Mouse (Mus musculus) layer of hippocampus, adult 8-10 months (tissue): ENCODE results near the gene Tyw1. TPM values are rescaled to one million over a fixed set of nuclear protein-coding genes. Genes with fewer than 3 reads are reported as not detected.
A peak's percentile ranks its signal among the peaks of the same experiment; 100 is the strongest.
"Not testable (repeated sequence)": the region's sequence is repeated elsewhere in the genome, so short reads cannot be mapped to it uniquely, and the experiment has no call there.

Experiments used
- DNase-seq, 2 experiments: peaks; one replicate each; pipeline ENCODE4 v3.0.0; 2022; ENCODE audit warnings: low spot score in 2 of 2
- total RNA-seq, 4 experiments: library from RNA; stranded (reverse); gene quantifications; 2 replicates each; pipeline ENCODE4 v1.2.4; 2022

The Tyw1 gene
- 10 to 100 TPM; 15.4 to 19.8 (median 16.6) TPM for total RNA-seq

DNA sequence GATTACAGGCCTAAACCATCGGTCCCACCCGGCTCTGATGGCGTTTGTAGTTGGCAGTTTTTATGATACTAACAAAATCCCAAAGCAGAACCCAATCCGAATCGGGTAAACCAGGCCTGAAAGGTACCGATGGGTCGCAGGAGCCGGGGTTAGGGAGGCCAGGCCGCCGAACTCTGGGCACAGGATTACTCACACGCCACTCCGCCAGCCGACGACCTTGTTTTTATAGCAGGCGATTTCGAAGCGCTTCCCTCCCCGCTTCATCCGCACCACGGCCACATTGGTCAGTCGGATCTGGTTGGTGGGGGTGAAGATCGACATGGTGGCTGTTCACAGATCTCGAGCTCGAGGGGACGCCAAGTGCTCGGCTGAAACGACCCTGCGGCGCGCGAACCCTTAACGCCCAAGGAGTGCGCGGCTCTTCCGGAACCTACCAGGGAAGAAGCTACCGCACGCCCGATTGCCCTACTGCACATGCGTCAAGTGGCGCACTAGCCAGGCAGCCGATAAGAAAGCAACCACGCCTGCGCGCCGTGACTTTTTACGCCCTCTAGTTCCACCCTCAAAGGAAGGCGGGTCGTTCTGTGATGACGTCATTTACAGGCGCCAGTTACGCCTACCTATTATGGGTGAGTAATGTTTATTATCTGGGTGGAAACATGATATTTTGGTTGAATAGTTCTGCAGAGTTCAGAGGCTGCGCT lies at the start of gene Tyw1, which contains the start of gene Sbds:
Gene Tyw1, plus strand, starts transcription at position 603 of the 704 bp plus-strand sequence.
Gene Sbds, minus strand, starts transcription at position 514 of the 704 bp plus-strand sequence.
- peak; percentile 98 to 99 for DNase-seq

DNA sequence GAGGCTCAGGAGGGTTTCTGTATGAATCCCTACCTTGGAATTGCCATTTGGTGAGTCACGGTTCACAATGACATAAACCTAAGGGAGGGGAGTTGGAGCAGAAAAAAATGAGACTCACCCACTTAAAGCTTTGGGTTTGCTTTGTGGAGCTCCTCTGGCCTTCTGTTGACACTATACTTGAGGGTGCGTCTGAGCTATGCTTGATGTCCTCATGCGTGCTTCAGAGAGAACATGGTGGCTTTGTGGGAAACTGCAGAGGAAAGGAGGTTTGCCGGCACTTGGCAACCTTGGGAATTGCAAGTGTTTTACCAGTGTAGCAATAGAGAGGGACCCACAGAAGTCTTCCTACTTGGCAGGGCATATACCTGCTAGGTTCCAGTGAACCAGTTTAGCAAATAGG lies 48.1 kb upstream of the Tyw1 start:
- DNase-seq: no peak

DNA sequence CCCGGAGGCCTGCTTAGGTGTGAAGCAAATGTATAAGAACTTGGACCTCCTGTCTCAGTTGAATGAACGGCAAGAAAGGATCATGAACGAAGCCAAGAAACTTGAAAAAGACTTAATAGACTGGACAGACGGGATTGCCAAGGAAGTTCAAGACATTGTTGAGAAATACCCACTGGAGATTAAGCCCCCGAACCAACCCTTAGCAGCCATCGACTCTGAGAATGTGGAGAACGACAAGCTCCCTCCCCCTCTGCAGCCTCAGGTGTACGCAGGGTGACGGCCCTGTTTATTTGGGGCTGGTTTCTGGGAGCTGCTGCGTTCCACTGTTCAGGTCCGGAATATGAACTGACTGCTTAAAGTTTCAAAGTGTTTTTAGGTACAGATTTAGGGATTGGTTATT lies 42.5 kb upstream of the Tyw1 start:
- no peak for DNase-seq

DNA sequence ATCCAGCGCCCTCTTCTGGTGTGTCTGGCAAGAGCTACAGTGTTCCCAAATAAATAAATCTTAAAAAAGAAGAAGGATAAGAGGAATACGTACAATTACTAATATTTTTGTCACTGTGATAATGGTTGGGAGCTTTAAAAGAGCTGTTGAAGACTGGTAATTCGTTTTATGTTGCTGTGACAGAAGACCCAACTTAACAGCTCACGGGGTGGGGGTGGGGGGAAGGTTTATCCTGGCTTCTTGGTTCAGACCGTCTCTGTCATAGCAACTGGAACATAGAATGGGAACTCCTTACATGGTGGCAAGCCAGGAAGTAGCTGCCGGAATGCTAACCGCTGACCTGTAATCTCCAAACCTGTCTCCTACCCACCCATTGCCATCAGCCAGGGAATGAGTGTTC lies 38.6 kb upstream of the Tyw1 start, which contains the start of gene Tmem248:
Gene Tmem248, plus strand, starts transcription at position 301 of the 400 bp plus-strand sequence.
- DNase-seq: no peak

DNA sequence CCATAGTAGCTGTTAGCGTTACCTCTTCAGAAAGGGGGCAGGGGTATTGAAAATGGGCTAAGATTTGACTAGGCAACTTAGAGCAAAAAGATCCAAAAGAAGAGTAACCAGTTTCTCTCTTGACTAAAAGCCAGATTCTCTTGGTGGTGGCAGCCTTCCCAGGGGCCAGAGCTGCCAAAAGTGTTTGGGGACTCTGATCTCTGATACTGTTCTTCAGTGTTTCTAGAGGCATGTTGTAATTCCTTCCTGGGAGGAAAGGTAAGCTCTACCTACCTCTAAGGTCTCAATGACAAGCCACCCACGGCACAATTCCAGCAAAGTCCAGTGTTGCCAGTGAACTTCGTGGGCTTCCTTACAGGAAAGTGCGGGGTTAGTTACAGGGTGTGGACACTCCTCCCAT lies 38.0 kb upstream of the Tyw1 start:
- no peak for DNase-seq

DNA sequence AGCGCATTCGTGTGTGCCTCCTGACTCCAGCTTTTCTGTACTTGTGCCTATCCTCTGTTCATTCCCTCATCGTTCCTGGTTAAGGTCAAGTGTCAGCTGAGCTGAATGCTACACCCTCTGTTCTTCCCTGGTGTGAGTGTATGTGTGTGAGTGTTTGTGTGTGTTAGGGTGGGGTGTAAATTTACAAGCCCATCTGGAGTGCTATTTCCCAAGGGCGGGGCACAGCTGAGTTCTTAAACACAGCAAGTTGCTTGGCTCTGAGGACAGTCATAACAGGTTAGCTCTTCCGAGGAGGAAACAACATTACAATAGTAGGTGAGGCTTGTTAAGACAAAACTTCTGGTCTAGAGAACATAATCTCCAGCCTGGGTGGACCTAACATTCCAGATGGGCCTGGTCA lies 37.1 kb upstream of the Tyw1 start:
- DNase-seq: no peak

DNA sequence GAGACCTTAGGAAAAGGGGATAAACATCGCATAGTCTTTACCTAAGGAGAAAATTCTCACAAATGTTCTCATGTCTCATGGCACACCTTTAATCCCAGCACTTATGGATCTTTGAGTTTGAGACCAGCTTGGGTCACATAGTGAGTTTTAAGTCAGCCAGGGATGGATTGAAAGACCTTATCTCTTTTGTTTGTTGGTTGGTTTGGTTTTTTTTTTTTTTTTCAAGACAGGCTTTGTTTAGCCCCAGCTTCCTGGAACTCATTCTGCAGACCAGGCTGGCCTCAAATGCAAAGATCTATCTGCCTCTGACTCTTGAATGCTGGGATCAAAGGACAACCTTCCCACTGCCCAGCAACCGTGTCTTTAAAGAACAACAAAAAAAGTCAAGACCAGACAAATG lies 34.1 kb upstream of the Tyw1 start:
- no peak for DNase-seq

DNA sequence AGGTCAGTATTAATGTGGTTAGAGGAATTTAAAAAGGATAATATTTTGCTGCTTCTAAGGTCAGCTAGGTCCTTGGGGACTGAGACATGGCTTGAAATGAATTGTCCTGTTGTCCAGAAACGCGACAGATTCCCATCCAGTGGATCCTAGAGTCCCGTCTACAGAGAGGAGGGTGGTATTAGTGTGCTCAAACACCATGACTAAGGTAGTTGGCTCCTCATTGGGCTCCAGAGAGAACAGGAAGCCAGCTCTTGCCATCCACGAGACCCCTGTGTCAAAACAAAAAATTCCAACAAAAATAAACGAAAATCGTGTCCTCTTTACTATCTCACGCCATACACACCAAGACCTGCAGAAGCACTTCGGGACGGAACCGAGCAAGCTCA lies 33.7 kb upstream of the Tyw1 start:
- DNase-seq: no peak

DNA sequence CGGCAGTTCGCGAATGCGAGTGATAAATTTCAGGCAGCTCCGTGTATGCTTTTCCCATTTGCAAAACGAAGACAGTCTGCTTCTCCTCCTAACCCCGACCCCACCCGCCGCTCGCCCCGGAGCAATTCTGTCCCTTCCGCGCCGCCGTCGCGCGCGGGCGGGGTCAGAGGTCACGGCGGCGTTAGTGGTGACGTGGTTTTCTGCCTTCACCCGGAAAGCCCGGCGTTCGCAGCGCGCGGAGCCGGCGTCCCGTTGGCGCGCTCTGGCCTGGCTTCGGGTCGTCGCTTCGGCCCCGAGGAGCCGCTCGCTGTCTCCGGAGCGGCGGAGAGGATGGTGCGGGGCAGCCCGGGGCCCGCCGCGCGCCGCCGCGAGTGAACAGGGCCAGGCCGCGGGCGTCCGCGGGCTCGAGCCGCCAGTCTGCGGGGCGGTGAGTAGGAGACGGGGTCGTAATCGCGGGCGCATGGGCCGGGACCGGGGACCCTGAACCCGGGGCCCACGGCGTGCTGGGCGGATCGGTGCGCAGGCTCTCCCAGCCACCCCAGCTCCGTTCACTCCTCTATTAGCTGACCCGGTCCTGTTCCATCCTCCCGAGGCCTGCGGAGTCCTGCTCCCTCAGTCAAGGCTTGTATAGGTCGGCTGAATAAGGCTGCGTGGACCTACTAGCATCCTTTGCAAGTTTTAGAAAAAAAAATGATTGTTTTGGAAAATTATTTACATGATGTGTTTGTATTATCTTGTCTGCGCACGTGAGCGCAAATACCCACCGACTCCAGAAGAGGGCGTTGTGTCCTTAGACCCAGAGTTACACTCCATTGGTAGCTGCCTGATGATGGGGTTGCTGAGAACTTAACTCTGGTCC lies 33.0 kb upstream of the Tyw1 start:
- peak; percentile 86 to 91 for DNase-seq

DNA sequence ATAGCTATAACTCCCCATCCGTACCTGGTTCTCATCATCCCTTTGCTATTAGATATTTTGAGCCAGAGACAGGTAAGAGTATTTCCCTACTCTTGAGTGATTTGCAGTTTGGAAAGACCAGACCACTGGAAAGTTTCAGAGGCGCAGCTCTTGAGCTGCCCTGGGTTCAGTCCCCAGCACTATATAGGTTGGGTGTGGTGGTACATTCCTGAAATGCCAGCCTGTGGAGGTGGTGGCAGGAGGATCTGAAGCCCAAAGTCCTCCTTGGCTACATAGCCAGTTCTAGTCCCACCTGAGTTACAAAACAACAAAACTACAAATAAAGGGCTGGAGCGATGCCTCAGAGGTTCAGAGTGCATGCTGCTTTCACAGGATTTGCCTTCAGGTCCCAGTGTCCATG lies 28.6 kb upstream of the Tyw1 start:
- DNase-seq: no peak

DNA sequence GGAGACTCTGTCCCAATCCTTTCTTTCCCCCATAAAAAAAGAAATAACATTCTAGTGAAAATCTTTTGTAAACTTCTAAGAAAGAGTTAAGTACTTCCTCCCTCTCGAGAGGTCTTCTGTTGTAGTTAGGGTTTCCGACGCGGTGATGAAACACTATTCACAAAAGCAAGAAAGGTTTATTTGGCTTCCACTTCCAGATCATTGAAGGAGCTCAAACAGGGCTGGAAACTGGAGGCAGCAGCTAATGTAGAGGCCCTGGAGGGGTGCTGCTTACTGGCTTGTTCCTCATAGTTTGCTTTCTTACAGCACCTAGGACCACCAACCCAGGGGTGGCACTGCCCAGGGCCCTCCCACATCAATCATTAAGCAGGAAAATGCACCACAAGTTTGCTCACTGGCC lies 27.3 kb upstream of the Tyw1 start:
- no peak for DNase-seq

DNA sequence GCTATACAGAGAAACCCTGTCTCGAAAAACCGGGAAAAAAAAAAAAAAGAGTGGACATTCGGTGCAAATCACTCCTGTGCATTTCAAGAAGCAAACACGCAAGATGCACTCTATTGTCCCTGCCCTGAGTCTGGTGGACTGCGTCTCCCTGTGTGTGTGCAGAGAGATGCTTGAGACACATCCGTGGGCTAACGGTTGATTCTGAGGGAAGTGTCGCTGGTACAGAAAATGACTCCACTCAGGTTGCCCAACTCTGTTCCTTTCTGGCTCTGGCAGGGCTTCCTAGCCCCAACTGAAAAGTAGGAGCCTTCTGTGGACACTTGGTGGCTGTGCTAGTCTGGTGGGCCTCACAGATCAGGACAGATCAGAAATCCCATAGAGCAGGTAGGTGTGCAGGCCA lies 19.1 kb upstream of the Tyw1 start:
- DNase-seq: no peak

DNA sequence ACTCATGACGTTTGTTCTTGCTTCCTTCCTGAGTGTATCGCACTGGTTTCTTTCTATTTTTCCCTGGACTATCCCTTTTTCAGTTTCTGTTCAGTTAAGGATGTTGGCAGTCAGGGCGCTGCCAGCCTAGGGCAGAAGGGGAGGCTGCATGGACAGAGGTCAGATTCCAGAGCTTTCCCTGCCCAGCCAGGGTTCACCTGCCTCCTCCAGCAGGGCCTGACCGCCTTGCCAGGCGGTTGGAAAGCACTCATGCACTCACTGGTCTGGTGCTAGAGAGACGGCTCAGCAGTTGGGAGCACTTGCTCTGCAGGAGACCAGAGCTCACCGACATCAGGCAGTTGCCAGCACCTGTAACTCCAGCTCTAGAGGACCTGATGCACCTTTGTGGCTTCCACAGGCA lies 16.2 kb upstream of the Tyw1 start:
- no peak for DNase-seq

DNA sequence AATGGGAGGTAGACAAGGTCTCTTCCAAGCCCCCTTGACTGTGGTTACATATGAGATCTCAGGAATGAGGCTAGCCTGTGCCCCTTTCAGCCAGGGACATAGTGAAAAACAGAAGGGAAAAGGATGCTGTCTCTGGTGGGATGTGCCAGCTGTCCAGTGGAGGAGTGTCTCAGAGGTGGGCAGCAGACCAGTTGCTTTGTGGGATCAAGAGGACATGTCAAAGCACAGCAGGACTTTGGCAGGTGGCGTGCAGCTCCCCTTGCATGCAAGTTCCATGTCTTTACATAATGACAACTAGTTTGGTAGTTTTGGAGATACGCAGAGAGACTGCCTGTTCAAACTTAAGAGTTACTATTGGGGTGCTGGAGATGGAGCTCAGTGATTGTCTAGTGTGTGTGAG lies 15.6 kb upstream of the Tyw1 start:
- DNase-seq: no peak

DNA sequence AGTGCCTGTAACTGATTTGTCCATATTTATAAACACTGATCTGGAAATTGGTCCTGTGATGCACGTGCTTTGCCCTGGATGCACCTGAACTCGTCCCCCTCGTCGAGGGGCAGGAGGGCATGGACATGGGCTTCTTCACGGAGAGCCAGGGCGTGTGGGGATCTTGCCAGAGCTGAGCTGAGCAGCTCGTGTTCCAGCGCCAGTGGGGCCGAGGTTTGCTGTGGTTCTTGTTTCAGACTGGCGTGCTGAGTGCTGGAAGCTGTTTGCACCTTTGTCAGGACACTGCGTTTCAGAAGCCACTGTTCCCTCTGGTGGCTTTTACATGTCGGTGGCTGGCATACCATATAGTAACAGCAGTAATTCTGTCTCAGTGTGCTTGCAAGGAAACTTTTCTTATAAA lies 14.0 kb upstream of the Tyw1 start:
- no peak for DNase-seq

DNA sequence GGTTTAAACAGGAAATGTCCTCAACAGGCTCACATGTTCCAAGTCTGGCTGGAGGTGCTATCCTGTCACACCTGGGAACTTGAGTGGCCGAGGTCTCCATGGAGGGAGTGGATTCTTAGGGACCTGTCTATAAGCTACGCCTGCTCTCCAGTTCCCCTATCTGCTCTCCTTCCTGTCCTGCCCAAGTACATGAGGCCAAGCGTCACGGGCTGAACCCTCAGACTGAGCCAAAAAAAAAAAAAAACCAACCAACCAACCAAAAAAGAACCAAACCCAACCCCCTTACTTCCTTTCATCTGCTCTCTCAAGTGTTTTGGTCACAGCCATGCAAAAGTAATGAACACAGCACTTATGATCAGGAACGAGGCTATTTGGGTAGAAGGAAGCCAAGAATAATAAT lies 7.6 kb upstream of the Tyw1 start:
- no peak for DNase-seq

DNA sequence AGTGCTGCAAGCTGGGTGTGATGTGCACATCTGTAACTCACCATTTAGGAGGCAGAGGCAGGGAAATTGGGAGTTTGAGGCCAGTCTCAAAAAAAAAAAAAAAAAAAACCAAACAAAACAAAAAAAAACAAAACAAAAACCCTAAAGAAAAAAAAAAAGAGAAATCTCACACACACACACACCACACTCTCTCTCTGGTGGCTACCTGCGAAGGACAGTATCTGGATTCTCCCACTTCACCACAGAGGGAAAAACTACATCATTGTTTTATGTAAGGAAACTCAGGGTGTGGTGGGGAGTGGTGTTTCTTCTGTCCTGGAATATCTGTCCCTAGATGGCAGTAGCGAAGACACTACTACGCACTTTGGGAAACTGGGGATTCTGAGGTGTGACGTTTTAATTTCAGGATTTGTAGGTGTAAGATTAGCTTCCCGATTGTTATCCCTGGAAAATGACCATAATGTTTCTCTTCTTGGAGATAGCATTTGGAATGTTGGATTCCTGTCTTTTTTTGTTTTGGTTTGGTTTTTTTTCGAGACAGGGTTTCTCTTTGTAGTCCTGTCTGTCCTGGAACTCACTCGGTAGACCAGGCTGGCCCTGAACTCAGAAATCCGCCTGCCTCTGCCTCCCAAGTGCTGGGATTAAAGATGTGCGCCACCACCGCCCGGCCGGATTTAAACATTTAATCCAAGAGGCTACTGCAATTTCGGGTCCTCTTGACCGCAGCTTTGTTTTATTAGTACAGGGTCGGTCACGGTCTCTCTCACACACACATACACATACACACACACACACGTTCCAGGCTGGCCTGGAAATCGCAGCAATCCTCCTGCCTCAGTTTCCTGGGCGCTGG lies 1.0 kb upstream of the Tyw1 start:
- DNase-seq: peak in 1 of 2 experiments; percentile 26

DNA sequence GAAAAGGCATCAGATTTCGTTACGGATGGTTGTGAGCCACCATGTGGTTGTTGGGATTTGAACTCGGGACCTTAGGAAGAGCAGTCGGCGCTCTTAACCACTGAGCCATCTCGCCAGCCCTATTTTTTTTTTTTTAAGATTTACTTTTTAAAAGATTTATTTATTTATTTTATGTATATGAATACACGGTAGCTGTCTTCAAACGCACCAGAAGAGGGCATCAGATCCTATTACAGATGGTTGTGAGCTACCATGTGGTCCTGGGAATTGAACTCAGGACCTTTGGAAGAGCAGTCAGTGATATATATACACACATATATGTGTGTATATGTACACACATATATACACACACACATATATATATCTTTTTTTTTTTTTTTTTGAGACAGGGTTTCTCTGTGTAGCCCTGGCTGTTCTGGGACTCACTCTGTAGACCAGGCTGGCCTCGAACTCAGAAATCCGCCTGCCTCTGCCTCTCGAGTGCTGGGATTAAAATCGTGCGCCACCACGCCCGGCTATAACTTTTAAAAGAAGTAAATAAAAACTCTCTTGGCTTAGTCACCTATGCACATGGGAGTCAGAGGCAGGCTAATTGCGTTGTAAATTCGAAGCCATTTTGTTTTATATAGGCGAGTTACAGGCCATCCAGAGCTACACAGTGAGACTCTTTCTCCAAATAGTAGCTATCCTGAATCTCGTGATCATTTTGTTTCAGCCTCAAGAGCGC lies 543 bp downstream of the Tyw1 start:
- not testable (repeated sequence) for DNase-seq

DNA sequence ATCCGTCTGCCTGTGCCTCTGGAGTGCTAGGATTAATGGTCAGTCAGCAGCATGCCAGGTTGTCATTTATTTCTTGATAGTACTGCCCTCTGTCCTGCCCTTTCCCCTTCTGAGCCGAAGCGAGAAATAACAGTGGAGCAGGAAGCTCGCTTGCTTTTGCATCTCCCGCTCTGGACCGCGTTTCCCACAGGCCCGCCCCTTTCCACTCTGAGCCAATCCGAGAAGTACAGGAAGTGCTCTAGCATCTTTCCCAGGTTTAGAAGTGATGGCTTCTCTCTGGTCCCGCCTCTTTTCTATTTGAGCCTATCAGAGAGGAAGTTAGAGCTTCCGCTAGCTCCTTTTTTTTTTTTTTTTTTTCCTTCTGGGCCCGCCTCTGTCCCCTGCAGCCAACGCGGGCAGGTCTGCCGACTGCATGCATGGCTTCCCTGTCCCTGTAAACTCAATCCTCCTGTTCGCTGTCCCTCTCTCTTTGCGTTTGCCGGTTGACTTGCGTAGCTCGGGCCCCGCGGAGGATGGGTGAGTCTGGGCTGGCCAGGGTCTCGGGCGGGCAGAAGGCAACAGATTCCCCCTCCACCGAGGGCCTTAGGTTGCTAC lies 1.4 kb downstream of the Tyw1 start:
- peak; percentile 90 to 94 for DNase-seq

DNA sequence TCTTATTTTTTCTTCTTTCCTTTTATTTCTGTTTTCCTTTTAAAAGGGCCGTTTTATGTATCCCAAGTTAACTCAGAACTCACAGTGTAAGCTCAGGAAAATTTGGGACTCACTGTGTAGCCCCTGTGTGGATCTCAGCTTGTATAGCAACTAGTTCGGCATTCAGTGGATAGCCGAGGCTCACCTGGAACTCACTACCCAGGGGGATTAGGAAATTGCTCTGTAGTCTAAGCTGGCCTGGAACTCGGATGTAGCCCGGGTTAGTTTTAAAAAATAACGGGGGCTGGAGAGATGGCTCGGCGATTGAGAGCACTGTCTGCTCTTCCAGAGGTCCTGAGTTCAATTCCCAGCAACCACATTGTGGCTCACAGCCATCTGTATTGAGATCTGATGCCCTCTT lies 1.9 kb downstream of the Tyw1 start:
- DNase-seq: no peak

DNA sequence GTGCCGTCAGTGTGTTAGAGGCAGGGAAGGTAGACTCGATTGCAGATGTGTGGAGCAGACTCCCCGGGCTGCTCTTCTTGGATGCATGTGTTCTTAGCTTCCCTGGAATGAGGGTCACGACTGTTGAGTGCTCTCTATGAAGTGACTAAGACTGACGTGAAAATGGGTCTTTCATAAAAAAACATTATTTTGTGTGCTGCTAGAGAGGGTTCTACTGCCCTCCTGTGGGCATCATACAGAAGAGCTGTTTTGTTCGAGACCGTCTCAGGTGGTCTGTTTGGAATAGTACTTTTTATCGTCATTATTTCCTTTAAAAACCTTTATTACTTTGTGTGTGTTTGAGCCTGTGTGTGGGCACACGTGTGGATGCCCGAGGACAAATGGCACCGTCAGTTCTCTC lies 8.0 kb downstream of the Tyw1 start:
- no peak for DNase-seq
